Comparison of ENCODE assay signal across 11 mouse cellular contexts in genomic region chr4:130715126-130715525, GRCm38 (mm10). TPM values are rescaled to one million over a fixed set of nuclear protein-coding genes. Genes with fewer than 3 reads are reported as not detected.
DNase-seq lines count a peak whose midpoint lies in the region; ATAC-seq lines count a peak whose summit lies in the region.
"Had no signal": no experiment of that assay in that cellular context is flagged by ENCODE, and none has a peak within 500 bp of the region (broad histone marks: within the 10 kb centered on the region; RNA-seq: fewer than 3 reads in every experiment).

No protein-coding gene starts in this region.

- H3K27me3 ChIP-seq in heart, embryonic 16.5 days (ENCODE audit: control insufficient read depth, insufficient read depth, low read length), result no peaks in the 10 kb centered on the region
- no peaks in the 10 kb centered on the region for H3K27me3 ChIP-seq in liver, embryonic 16.5 days (ENCODE audit: control insufficient read depth, insufficient read depth, low read depth, low read length)
- H3K27me3 ChIP-seq: midbrain, embryonic 13.5 days had no signal

- peaks cover 46% of the 10 kb centered on the region for H3K4me1 ChIP-seq in heart, embryonic 16.5 days (ENCODE audit: control insufficient read depth, insufficient read depth, low read length)
- peaks cover 73% of the 10 kb centered on the region for H3K4me1 ChIP-seq in liver, embryonic 16.5 days (ENCODE audit: control insufficient read depth, low read depth, low read length)

- no peaks in the 10 kb centered on the region for H3K9me3 ChIP-seq in heart, embryonic 16.5 days (replicated peaks; ENCODE audit: control insufficient read depth, low read length)
- no peaks in the 10 kb centered on the region for H3K9me3 ChIP-seq in liver, embryonic 16.5 days (replicated peaks; ENCODE audit: control insufficient read depth, low read length)
- H3K9me3 ChIP-seq: midbrain, embryonic 13.5 days had no signal

- peak; percentile 60 for DNase-seq in spleen, adult 12 weeks (ENCODE audit: low spot score)
- DNase-seq in spleen, adult 18-20 months, result no peak
- DNase-seq in urinary bladder, adult 2 months (ENCODE audit: low spot score), result no peak
- DNase-seq in adrenal gland, postnatal 14 days, result no peak
- DNase-seq: cerebellum, adult 18-20 months; thymus, postnatal 4 days had no signal

- H3K4me2 ChIP-seq in heart, embryonic 16.5 days (ENCODE audit: low read depth, low read length), result peak overlapping the region; percentile 47
- peak overlapping the region; percentile 72 for H3K4me2 ChIP-seq in liver, embryonic 16.5 days (ENCODE audit: low read depth, low read length)
- H3K4me2 ChIP-seq: midbrain, embryonic 13.5 days had no signal

- peaks cover 4% of the 10 kb centered on the region; the same call in 1 of the 2 replicates for H3K36me3 ChIP-seq in heart, embryonic 16.5 days (ENCODE audit: control insufficient read depth, insufficient read depth)
- peaks cover 13% of the 10 kb centered on the region for H3K36me3 ChIP-seq in liver, embryonic 16.5 days (ENCODE audit: control insufficient read depth, insufficient read depth)

- H3K9ac ChIP-seq in heart, embryonic 16.5 days (ENCODE audit: low read length), result no peak overlapping the region
- peak overlapping the region; percentile 67 for H3K9ac ChIP-seq in liver, embryonic 16.5 days (ENCODE audit: low read depth, low read length)
- H3K9ac ChIP-seq: midbrain, embryonic 13.5 days had no signal

- peak overlapping the region; percentile 53 for H3K27ac ChIP-seq in heart, embryonic 16.5 days (ENCODE audit: low read length)
- peak overlapping the region; percentile 98 for H3K27ac ChIP-seq in liver, embryonic 16.5 days (ENCODE audit: low read length)
- H3K27ac ChIP-seq: left cerebral cortex, adult 2 months had no signal

- ATAC-seq in heart, embryonic 16.5 days (replicated peaks; ENCODE audit: extremely low read depth, insufficient read depth, low FRiP score), result peak; percentile 66; the same call in 1 of the 2 replicates
- ATAC-seq in liver, embryonic 16.5 days (ENCODE audit: low read depth), result peak; percentile 95
- ATAC-seq in activated CD4-positive, CD25-positive, alpha-beta regulatory T cell, adult 4 months, result no peak
- ATAC-seq: midbrain, embryonic 13.5 days had no signal

- H3K4me3 ChIP-seq in heart, embryonic 16.5 days (ENCODE audit: low read length), result no peak overlapping the region
- H3K4me3 ChIP-seq in liver, embryonic 16.5 days (ENCODE audit: low read depth, low read length), result peak overlapping the region; percentile 35
- H3K4me3 ChIP-seq: left cerebral cortex, adult 2 months; midbrain, embryonic 13.5 days had no signal

RNA-seq across cellular contexts. Expression of gene Pum1, which starts 52.0 kb away (rescaled TPM):
- polyA plus RNA-seq in heart, embryonic 16.5 days (2015; fragmentation: Nextera tagmentation; extraction: Ambion mirVana), result 52.7 and 54.3 TPM in 2 replicates
- polyA plus RNA-seq in liver, embryonic 16.5 days (2015; fragmentation: Nextera tagmentation; extraction: Ambion mirVana), result 33.5 and 35.7 TPM in 2 replicates
- 36.8 and 39.9 TPM in 2 replicates for polyA plus RNA-seq in urinary bladder, adult 2 months (2012; rRNA removed)
- polyA plus RNA-seq in activated CD4-positive, CD25-positive, alpha-beta regulatory T cell, adult 4 months (2017; shearing (Covaris generic)), result 10 to 100 TPM; 59.1 to 64.8 TPM
- total RNA-seq in adrenal gland, postnatal 14 days (2021), result 78.5 and 84.8 TPM in 2 replicates
